Mouse (Mus musculus): ENCODE data around the gene Serpina1e. TPM values are rescaled to one million over a fixed set of nuclear protein-coding genes. Genes with fewer than 3 reads are reported as not detected.

Serpina1e gene
- total and polyA plus RNA-seq, 2 experiments: 557 to 1,162 TPM

DNA sequence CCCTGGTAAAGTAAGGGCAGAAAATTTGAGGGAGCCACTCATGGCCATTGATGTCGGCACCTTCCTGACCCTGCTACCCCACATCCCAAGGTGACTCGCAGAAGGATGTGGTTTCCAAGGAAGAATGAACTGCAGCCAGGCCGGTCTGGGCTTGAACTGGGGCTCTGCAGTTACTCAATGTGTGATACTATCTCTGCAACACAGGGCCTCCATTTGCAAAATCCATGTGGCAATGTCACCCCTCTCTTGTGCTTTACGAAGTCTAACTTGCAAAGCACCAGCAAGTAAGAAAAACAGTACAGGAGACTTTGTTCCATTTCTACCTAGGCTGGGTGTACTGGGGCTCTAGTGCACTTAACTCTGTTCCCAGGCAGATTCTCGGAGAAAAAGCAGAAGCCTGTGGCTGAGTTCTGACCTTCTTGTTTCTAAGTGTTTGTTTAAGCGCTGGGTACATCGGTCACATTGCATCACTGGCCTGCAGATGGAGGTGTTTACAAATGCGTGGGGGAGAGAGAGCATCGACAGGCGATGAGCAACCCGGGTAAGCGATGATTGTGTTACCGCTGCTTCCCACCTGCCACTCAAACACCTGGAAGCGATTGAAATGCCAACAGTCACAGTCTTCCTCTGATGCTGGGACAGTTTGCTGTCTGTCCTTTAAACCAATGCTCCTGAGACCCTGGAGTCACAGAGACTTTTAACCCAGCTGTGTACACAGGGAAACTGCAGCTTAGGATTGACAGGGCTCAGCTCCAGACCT, 30.2 kb upstream of the Serpina1e start:
- Histone ChIP-seq H3K79me2 (ENCODE audit: control insufficient read depth, insufficient read depth, low read length) (no peaks in the 10 kb centered on the region; the same call in 1 of the 2 replicates), H3K9ac (ENCODE audit: low read depth, low read length) (peak overlapping the region; percentile 66; the same call in 1 of the 2 replicates), H3K27ac (replicated peaks; ENCODE audit: insufficient read depth, low read depth, low read length) (peak overlapping the region; percentile 97), H3K27me3 (ENCODE audit: control insufficient read depth, insufficient read depth, low read length) (no peaks in the 10 kb centered on the region), H3K36me3 (ENCODE audit: control insufficient read depth, insufficient read depth, low read length) (peaks cover 3% of the 10 kb centered on the region; the same call in 1 of the 2 replicates), H3K4me1 (ENCODE audit: control insufficient read depth, insufficient read depth, low read length) (peaks cover 56% of the 10 kb centered on the region), H3K4me3 (ENCODE audit: insufficient read depth, low read depth, low read length) (no peak overlapping the region)
- DNase-seq (ENCODE audit: extremely low read depth, low read depth, low spot score): peak; percentile 99
- TF ChIP-seq POLR2A (IDR thresholded peaks at IDR 0.05; ENCODE audit: extremely low read depth, insufficient read depth, low read length): no peak
- no peak for TF ChIP-seq CTCF (IDR thresholded peaks at IDR 0.05; ENCODE audit: low read depth, low read length)
- WGBS: 14% methylated on average over 14 of the region's 14 CpGs

DNA sequence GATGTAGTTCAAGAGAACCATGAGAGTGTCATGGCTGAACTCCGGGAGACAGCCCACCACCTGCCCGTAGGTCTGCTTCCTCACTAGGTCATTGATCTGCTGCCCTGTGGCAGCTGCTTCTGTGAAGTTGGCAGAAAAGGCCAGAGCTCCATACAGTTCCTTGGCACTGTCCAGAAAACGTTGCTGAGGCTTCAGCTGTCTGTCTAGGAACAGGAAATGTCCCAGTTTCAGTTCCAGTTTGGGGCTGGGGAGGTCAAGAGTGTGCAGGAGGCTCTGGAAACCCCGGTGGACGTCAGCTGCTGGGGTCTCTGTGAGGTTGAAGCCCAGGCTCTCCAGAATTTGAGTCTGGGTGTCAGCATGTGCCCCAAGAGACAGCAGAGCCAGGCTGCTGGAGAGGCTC, 27.1 kb upstream of the Serpina1e start:
- DNase-seq (ENCODE audit: extremely low read depth, low read depth, low spot score): peak; percentile 50
- Histone ChIP-seq H3K9ac (ENCODE audit: low read depth, low read length) (peak overlapping the region; percentile 54; the same call in 1 of the 2 replicates), H3K36me3 (ENCODE audit: control insufficient read depth, insufficient read depth, low read length) (peaks cover 12% of the 10 kb centered on the region; the same call in 1 of the 2 replicates), H3K4me1 (ENCODE audit: control insufficient read depth, insufficient read depth, low read length) (peaks cover 38% of the 10 kb centered on the region), H3K27ac (replicated peaks; ENCODE audit: insufficient read depth, low read depth, low read length) (peak overlapping the region; percentile 64), H3K27me3 (ENCODE audit: control insufficient read depth, insufficient read depth, low read length) (no peaks in the 10 kb centered on the region), H3K4me3 (ENCODE audit: insufficient read depth, low read depth, low read length) (no peak overlapping the region), H3K79me2 (ENCODE audit: control insufficient read depth, insufficient read depth, low read length) (no peaks in the 10 kb centered on the region; the same call in 1 of the 2 replicates)
- TF ChIP-seq POLR2A (IDR thresholded peaks at IDR 0.05; ENCODE audit: extremely low read depth, insufficient read depth, low read length) (no peak), CTCF (IDR thresholded peaks at IDR 0.05; ENCODE audit: low read depth, low read length) (no peak)
- 5% methylated on average over 5 of the region's 5 CpGs for WGBS

DNA sequence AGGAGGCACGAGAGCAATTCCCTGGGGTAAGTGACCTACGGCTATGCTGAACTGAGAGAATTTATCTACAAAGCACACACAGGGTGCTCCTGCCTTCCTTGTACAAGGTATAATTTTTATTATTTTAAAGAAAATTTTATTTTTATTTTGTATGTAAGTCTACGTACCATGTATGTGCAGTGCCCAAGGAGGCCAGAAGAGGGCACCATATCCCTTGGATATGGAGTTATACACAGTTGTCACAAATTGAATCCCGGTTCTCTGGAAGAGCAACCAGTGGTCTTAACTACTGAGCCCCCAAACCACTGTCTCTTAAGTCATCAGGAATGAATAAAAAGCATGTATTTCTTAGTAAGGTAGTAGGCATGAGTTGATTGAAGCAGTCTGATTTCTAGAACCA, 26.2 kb upstream of the Serpina1e start:
- Histone ChIP-seq H3K4me3 (ENCODE audit: insufficient read depth, low read depth, low read length) (no peak overlapping the region), H3K36me3 (ENCODE audit: control insufficient read depth, insufficient read depth, low read length) (peaks cover 12% of the 10 kb centered on the region; the same call in 1 of the 2 replicates), H3K27me3 (ENCODE audit: control insufficient read depth, insufficient read depth, low read length) (no peaks in the 10 kb centered on the region), H3K9ac (ENCODE audit: low read depth, low read length) (peak overlapping the region; percentile 54; the same call in 1 of the 2 replicates), H3K79me2 (ENCODE audit: control insufficient read depth, insufficient read depth, low read length) (no peaks in the 10 kb centered on the region; the same call in 1 of the 2 replicates), H3K27ac (replicated peaks; ENCODE audit: insufficient read depth, low read depth, low read length) (no peak overlapping the region), H3K4me1 (ENCODE audit: control insufficient read depth, insufficient read depth, low read length) (peaks cover 30% of the 10 kb centered on the region)
- WGBS: 47% methylated on average over 4 of the region's 4 CpGs
- no peak for TF ChIP-seq POLR2A (IDR thresholded peaks at IDR 0.05; ENCODE audit: extremely low read depth, insufficient read depth, low read length)
- peak; percentile 33 for TF ChIP-seq CTCF (IDR thresholded peaks at IDR 0.05; ENCODE audit: low read depth, low read length)
- DNase-seq (ENCODE audit: extremely low read depth, low read depth, low spot score): peak; percentile 68

DNA sequence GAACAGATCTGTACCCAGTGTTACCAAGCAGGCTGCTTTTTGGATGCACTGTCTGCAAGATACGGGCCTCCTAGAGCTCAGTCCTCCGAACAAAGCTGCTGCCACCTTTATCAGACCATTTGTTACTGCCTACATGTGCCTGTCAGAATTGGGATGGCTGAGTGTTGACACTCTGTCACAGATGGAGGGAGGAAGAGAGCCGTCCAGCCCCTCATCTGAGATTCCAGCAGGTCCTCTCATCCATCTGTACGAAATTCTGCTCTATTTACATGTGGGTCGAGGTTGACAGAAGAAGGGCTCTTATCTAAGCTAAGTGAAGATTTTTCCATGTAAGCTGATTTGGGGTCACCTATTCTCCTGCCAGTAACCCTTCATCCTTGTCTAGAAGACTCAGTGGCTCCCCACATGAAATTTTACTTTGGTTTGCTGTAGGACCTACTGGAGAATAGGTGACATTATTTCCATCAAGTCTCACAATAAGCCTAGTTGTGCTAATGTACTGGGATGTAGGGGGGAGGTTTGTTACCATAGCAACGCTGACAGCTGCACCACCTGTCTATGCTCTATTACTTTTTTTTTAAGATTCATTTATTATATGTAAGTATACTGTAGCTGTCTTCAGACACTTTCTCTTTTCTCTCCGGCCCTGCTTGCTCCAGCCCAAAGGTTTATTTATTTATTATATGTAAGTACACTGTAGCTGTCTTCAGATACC, 23.0 kb upstream of the Serpina1e start:
- H3K4me3 ChIP-seq (ENCODE audit: insufficient read depth, low read depth, low read length): no peak overlapping the region
- no peak overlapping the region for H3K27ac ChIP-seq (replicated peaks; ENCODE audit: insufficient read depth, low read depth, low read length)
- DNase-seq (ENCODE audit: extremely low read depth, low read depth, low spot score): no peak
- 74% methylated on average over 7 of the region's 7 CpGs for WGBS
- TF ChIP-seq POLR2A (IDR thresholded peaks at IDR 0.05; ENCODE audit: extremely low read depth, insufficient read depth, low read length): no peak
- TF ChIP-seq CTCF (IDR thresholded peaks at IDR 0.05; ENCODE audit: low read depth, low read length): no peak
- peaks cover 31% of the 10 kb centered on the region; the same call in 1 of the 2 replicates for H3K4me1 ChIP-seq (ENCODE audit: control insufficient read depth, insufficient read depth, low read length)
- no peaks in the 10 kb centered on the region; the same call in 1 of the 2 replicates for H3K79me2 ChIP-seq (ENCODE audit: control insufficient read depth, insufficient read depth, low read length)
- peaks cover 12% of the 10 kb centered on the region; the same call in 1 of the 2 replicates for H3K36me3 ChIP-seq (ENCODE audit: control insufficient read depth, insufficient read depth, low read length)
- H3K9ac ChIP-seq (ENCODE audit: low read depth, low read length): no peak overlapping the region
- H3K27me3 ChIP-seq (ENCODE audit: control insufficient read depth, insufficient read depth, low read length): no peaks in the 10 kb centered on the region

DNA sequence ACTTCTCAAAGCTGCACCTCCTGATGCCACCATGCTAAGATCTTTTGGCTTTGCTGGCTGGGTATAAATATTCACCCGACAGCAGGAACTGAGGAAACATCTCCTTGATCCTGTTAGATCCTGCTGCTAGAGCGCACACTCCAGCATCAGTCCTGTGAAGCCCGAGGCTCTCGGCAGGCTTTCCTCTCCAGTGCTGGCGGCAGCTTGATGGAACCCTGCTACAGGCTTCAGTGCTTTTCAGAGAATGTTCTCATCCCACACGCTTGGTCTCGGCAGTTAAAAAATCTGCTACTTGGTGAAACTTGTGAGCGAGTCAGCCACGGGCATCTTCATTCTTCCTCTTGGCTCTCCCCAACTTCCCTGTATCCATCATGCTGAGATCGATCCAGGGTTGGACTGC, 19.5 kb upstream of the Serpina1e start:
- Histone ChIP-seq H3K9ac (ENCODE audit: low read depth, low read length) (no peak overlapping the region), H3K79me2 (ENCODE audit: control insufficient read depth, insufficient read depth, low read length) (no peaks in the 10 kb centered on the region), H3K36me3 (ENCODE audit: control insufficient read depth, insufficient read depth, low read length) (peaks cover 9% of the 10 kb centered on the region; the same call in 1 of the 2 replicates), H3K4me1 (ENCODE audit: control insufficient read depth, insufficient read depth, low read length) (peaks cover 14% of the 10 kb centered on the region; the same call in 1 of the 2 replicates), H3K4me3 (ENCODE audit: insufficient read depth, low read depth, low read length) (no peak overlapping the region), H3K27me3 (ENCODE audit: control insufficient read depth, insufficient read depth, low read length) (no peaks in the 10 kb centered on the region), H3K27ac (replicated peaks; ENCODE audit: insufficient read depth, low read depth, low read length) (no peak overlapping the region)
- TF ChIP-seq CTCF (IDR thresholded peaks at IDR 0.05; ENCODE audit: low read depth, low read length): no peak
- no peak for TF ChIP-seq POLR2A (IDR thresholded peaks at IDR 0.05; ENCODE audit: extremely low read depth, insufficient read depth, low read length)
- 93% methylated on average over 10 of the region's 10 CpGs for WGBS
- no peak for DNase-seq (ENCODE audit: extremely low read depth, low read depth, low spot score)

Measured in liver, adult 2 months (tissue).